Mouse (Mus musculus): ENCODE results near the gene Rbm43. TPM values are rescaled to one million over a fixed set of nuclear protein-coding genes. Genes with fewer than 3 reads are reported as not detected.
A peak's percentile ranks its signal among the peaks of the same experiment; 100 is the strongest.
"Not testable (repeated sequence)": the region's sequence is repeated elsewhere in the genome, so short reads cannot be mapped to it uniquely, and the experiment has no call there.

Gene Rbm43
- polyA plus RNA-seq, 1 experiment from 2014 or later = 12.3 TPM

GRCm38 (mm10) chr2:51907538-51908110 lies 27.3 kb downstream of the Rbm43 start:
- 62% methylated on average over 4 of the region's 4 CpGs for WGBS
- Histone ChIP-seq H3K27ac (no peak overlapping the region), H3K9me3 (no peaks in the 10 kb centered on the region), H3K36me3 (no peaks in the 10 kb centered on the region), H3K4me3 (no peak overlapping the region), H3K9ac (no peak overlapping the region), H3K4me1 (peaks cover 17% of the 10 kb centered on the region), H3K4me2 (replicated peaks) (no peak overlapping the region), H3K27me3 (no peaks in the 10 kb centered on the region)
- no peak for ATAC-seq (ENCODE audit: insufficient number of reproducible peaks, insufficient read depth, low FRiP score, low TSS enrichment)

GRCm38 (mm10) chr2:51905637-51906036 lies 29.3 kb downstream of the Rbm43 start:
- Histone ChIP-seq H3K4me1 (peaks cover 14% of the 10 kb centered on the region), H3K27me3 (no peaks in the 10 kb centered on the region), H3K4me2 (replicated peaks) (no peak overlapping the region), H3K36me3 (no peaks in the 10 kb centered on the region), H3K27ac (peak overlapping the region; percentile 69), H3K4me3 (no peak overlapping the region), H3K9me3 (no peaks in the 10 kb centered on the region), H3K9ac (no peak overlapping the region)
- WGBS = 24% methylated on average over 8 of the region's 8 CpGs
- peak; percentile 81 for ATAC-seq (ENCODE audit: insufficient number of reproducible peaks, insufficient read depth, low FRiP score, low TSS enrichment)

- Histone ChIP-seq H3K9ac (no peak overlapping the region), H3K36me3 (no peaks in the 10 kb centered on the region), H3K9me3 (no peaks in the 10 kb centered on the region), H3K27me3 (no peaks in the 10 kb centered on the region), H3K4me1 (no peaks in the 10 kb centered on the region), H3K4me2 (replicated peaks) (no peak overlapping the region), H3K27ac (no peak overlapping the region), H3K4me3 (no peak overlapping the region)
- WGBS = 57% methylated on average over 12 of the region's 12 CpGs
- ATAC-seq (ENCODE audit: insufficient number of reproducible peaks, insufficient read depth, low FRiP score, low TSS enrichment) = 0 out of 2 replicates have a peak, but pooled peaks have one; percentile 22
Measured at GRCm38 (mm10) chr2:51892411-51892901, 42.5 kb downstream of the Rbm43 start.

GRCm38 (mm10) chr2:51890961-51891360 lies 44.0 kb downstream of the Rbm43 start:
- no peak for ATAC-seq (ENCODE audit: insufficient number of reproducible peaks, insufficient read depth, low FRiP score, low TSS enrichment)
- WGBS = 81% methylated on average over 4 of the region's 4 CpGs

GRCm38 (mm10) chr2:51890139-51890538 lies 44.8 kb downstream of the Rbm43 start:
- not testable (repeated sequence) for H3K4me1 ChIP-seq

More at GRCm38 (mm10) chr2:51890961-51891360, 44.0 kb downstream of the Rbm43 start:
- H3K27me3 ChIP-seq = no peaks in the 10 kb centered on the region
- no peaks in the 10 kb centered on the region for H3K36me3 ChIP-seq
- no peak overlapping the region for H3K9ac ChIP-seq
- H3K4me2 ChIP-seq (replicated peaks) = no peak overlapping the region
- H3K4me3 ChIP-seq = no peak overlapping the region
- H3K4me1 ChIP-seq = no peaks in the 10 kb centered on the region
- no peaks in the 10 kb centered on the region for H3K9me3 ChIP-seq
- no peak overlapping the region for H3K27ac ChIP-seq

GRCm38 (mm10) chr2:51880143-51880542 lies 54.8 kb downstream of the Rbm43 start:
- H3K4me1 ChIP-seq = no peaks in the 10 kb centered on the region
- 86% methylated on average over 1 of the region's 1 CpGs for WGBS
- H3K4me2 ChIP-seq (replicated peaks) = no peak overlapping the region

More at GRCm38 (mm10) chr2:51890139-51890538, 44.8 kb downstream of the Rbm43 start:
- H3K36me3 ChIP-seq; ATAC-seq (ENCODE audit: insufficient number of reproducible peaks, insufficient read depth, low FRiP score, low TSS enrichment); H3K27ac ChIP-seq; H3K4me2 ChIP-seq (replicated peaks); H3K9ac ChIP-seq; H3K9me3 ChIP-seq; H3K4me3 ChIP-seq; H3K27me3 ChIP-seq: not testable (repeated sequence)
- 98% methylated on average over 14 of the region's 26 CpGs for WGBS

More at GRCm38 (mm10) chr2:51880143-51880542, 54.8 kb downstream of the Rbm43 start:
- H3K4me3 ChIP-seq = no peak overlapping the region
- no peaks in the 10 kb centered on the region for H3K27me3 ChIP-seq
- no peaks in the 10 kb centered on the region for H3K9me3 ChIP-seq
- no peak for ATAC-seq (ENCODE audit: insufficient number of reproducible peaks, insufficient read depth, low FRiP score, low TSS enrichment)
- no peak overlapping the region for H3K9ac ChIP-seq
- no peaks in the 10 kb centered on the region for H3K36me3 ChIP-seq
- H3K27ac ChIP-seq = no peak overlapping the region

Other genes with a start within 250 kb of the Rbm43 start
- gene Nmi, start 38.3 kb upstream of the Rbm43 start, polyA plus RNA-seq (2016; fragmentation: Nextera tagmentation; extraction: Ambion mirVana) = 8.1 and 11.7 TPM in 2 replicates
- gene Tnfaip6, start 102.8 kb upstream of the Rbm43 start, polyA plus RNA-seq (2016; fragmentation: Nextera tagmentation; extraction: Ambion mirVana) = 60.4 and 71.7 TPM in 2 replicates
- 54.4 and 57.4 TPM in 2 replicates for gene Rif1, start 137.7 kb upstream of the Rbm43 start, polyA plus RNA-seq (2016; fragmentation: Nextera tagmentation; extraction: Ambion mirVana)

Measured in embryonic facial prominence, embryonic 12.5 days (tissue).